Mouse (Mus musculus) naive thymus-derived CD4-positive, alpha-beta T cell, adult 2 months (primary cell): ENCODE data around the gene 1700008O03Rik.

ENCODE experiments used
- DNase-seq: peaks from one replicate; pipeline ENCODE4 v3.0.0-alpha.2; 2011; ENCODE audit warnings: low read depth

The 1700008O03Rik gene

DNA sequence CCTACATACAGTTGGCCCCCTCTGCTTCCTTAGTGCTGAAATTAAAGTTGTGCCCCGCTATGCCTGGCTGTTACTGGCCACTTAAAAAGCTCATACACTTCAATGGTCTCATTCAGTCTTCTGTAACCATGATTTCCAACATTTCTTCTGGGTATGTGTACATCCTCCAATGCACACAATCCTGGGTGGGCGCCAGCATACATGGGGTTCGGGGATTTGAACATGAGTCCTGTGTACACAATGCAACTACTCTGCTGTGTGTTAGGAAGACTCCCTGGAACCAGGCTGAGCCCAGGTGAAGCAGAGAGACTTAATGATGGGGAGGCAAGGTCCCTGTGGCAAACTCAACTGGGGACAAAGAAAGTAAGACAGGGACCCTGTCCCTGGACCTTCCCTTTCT is 9.8 kb downstream of the 1700008O03Rik start:
- DNase-seq: no peak

GRCm38 (mm10) chr7:44375207-44375606 is 10.4 kb downstream of the 1700008O03Rik start:
- no peak for DNase-seq

GRCm38 (mm10) chr7:44374756-44375155 is 10.9 kb downstream of the 1700008O03Rik start:
- DNase-seq: no peak

GRCm38 (mm10) chr7:44373889-44374652 is 11.5 kb downstream of the 1700008O03Rik start:
- peak; percentile 81 for DNase-seq

DNA sequence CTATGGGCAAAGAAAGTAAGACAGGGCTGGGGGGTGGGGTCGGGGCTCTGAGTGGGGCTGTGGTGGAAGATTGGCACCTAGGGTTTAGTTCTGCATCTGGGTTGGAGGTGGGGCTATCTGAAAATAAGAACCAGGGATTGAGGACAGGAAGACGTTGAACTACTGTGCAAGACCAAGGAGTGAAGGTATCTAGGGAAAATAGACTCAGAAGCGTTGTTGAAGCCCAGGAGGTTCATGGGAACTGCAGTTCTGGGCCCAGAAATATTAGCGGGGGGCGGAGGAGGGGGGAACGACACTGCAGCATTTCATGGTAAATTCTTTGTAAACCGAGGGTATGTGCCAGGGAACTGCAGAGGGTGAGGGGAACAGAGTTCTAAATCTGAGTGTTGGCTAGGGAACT is 12.2 kb downstream of the 1700008O03Rik start:
- no peak for DNase-seq

DNA sequence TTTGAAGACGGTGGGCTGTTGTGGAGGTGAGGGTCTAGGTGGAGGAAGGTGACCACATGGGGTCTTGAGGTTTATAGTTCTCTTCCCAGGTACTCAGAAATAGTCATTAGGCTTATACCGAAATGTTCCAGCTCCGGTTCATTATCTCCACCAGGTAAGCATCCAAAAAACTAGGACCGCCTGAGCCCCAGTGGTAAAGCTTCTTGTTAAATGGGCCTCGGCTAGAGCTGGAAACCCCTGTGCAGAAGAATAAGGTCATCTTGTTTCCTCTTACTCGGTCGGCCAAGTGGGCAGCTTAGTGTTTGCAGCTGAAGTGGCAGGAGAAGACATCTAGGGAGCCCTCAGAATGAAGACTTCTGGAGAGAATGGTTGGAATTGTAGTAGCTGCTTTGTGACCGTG is 12.9 kb downstream of the 1700008O03Rik start:
- DNase-seq: no peak

DNA sequence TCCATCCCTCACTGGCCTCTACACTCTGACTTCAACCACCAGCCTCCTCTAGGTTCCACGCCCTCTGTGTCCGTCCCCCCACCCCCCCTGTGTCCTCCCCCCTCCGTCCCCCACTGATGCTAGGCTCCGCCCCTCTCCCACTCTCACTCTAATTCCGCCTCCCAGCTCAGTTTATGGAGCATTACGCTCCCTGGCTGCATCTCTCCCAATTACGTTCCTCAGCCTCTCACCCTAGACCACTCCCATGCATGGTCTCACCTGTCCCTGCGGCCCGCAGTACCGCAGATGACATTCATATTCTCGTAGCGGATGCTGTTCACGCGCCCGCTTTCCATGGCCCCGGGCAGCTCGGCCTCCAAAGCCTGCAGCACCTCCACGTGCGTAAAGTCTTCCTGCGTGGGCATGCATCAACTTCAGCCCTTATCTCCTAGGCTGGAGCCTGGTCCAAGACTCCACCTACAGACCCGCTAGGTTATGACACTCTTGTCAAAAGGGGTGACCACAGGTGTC is 24.8 kb downstream of the 1700008O03Rik start:
- no peak for DNase-seq

- DNase-seq: peak; percentile 91
Observed at GRCm38 (mm10) chr7:44359908-44360672, 25.5 kb downstream of the 1700008O03Rik start.

DNA sequence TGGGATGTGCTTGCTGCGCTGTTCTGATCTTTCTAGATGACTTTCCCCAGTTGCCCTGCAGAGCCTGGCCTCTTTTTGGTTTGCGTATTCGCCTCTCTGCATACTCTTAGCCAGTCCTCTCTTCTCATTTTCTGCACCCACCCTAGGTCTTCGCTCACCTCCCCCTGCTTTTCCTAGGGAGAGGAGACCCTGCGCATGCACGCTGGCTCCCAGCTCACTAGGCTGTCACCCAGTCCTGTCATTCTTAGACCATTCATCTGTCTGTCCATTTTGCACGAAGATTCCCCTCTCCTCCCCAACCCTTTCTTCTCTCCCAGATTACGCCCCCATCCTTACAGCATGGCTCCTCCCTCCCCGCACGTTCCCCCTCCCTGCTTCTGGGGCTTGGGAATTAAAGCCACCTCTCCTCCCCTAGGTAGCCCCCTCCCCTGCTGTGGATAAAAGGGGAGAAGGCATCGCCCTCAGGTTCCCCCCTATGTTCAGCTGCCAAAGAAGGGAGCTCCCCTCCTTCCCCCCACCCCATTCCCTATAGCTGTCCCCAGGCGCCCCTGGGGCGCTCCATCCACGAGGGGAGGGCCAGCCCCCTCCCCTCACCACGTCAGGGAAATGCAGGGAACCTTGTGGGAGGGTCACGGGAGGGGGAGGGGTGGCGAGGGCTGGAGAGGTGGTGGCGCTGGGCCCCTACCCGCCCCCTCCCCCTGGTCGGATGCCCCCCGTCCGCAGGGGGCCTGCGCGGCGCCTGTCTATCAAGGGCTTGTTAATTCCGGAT is 26.6 kb downstream of the 1700008O03Rik start:
- DNase-seq: no peak

DNA sequence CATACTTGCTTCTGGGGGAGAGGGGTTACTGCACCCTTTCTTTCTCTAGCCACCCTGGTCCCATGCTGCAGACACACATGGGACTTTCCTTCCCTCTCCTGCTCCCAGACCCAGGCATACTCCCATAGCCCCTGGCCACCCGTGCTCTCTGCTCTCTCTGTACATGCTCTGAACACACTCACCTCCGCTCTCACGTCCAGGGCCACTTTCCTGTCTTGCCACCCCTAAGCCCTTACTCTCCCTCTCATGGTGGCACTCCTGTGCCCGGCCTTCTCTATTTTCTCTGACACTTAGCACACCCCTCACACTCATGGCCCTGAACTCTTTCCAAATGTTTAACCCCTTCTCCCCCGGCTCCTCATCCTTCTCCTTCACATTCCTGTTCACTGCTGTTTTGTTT is 27.6 kb downstream of the 1700008O03Rik start:
- no peak for DNase-seq

DNA sequence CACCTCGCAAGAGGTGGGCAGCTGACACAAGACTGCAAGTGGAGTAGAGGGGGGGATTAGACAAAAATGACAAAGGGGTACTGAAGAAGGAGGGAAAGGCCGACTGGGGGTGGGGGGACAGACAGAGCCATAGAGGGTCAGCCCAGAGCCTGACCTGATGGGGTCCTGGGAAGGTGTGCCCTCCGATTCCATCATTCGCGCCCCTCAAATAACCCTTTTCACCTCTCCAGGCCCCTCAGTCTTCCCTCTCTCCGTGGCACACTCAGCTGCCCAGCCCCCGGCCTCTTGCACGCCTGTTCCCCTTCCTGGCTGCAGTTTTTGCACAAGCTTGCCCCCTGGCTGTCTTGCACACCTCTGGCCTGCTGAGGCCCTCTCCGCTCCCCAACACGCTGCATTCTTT is 28.1 kb downstream of the 1700008O03Rik start:
- DNase-seq: no peak

DNA sequence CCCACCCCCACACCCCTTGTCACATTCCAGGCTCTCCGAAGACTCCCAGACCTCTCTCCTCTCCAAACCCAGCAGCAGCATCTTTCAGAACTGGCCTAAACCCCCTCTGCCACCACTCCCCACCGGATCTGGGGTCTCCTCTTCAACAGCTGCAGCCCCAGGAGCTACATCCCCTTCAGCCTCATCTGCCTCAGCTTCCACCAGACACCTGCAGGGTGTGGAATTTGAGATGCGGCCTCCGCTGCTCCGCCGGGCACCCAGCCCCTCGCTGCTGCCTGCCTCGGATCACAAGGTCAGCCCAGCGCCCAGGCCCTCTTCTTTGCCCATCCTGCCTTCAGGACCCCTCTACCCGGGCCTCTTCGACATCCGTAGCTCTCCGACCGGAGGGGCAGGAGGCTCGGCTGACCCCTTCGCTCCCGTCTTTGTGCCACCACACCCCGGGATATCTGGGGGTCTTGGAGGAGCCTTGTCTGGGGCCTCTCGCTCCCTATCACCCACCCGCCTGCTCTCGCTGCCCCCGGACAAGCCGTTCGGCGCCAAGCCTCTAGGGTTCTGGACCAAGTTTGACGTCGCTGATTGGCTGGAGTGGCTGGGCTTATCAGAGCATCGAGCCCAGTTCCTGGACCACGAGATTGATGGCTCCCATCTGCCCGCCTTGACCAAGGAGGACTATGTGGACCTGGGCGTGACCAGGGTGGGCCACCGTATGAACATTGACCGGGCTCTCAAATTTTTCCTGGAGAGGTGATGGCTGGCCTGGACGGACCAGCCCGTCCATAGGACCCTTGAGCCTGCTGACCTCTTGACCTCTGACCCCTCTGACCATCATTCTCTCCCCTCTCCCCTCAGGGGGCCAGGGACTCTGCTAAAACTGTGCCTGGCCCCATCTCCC is 28.8 kb downstream of the 1700008O03Rik start:
- no peak for DNase-seq

DNA sequence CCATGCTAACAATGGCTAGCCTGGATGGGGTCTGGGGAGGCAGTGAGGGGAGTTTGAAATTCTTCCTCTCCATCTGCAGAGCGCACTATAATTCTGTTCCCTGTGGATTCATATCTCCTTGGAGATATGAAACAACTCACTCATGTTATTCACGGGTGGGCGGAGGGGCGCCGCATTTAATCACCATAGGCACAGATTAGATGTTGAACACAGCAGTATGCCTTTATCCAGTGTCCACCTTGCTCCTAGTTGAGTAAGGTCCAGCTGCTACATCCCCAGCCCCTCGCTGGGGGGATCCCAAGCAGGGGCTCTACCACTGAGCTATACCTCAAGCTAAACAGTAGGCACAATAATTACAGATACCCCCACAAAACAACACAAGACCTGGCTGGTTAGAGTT is 30.2 kb downstream of the 1700008O03Rik start:
- no peak for DNase-seq

DNA sequence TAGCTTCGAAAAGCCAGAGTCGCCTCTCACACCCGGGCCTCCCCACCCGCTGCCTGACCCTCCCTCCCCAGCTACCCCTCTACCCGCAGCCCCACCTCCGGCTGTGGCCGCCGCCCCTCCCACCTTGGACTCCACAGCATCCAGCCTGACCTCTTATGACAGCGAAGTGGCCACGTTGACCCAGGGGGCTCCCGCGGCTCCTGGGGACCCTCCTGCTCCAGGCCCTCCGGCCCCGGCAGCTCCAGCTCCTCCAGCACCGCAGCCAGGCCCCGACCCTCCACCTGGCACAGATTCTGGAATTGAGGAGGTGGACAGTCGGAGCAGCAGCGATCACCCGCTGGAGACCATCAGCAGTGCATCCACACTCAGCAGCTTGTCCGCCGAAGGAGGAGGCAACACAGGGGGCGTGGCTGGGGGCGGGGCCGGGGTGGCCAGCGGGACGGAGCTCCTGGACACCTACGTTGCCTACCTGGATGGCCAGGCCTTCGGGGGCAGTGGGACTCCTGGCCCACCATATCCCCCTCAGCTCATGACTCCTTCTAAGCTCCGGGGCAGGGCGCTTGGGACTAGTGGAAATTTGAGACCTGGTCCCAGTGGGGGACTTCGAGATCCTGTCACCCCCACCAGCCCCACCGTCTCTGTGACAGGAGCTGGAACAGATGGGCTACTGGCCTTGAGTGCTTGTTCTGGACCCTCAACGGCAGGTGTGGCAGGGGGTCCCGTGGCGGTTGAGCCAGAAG is 31.8 kb downstream of the 1700008O03Rik start:
- DNase-seq: no peak

DNA sequence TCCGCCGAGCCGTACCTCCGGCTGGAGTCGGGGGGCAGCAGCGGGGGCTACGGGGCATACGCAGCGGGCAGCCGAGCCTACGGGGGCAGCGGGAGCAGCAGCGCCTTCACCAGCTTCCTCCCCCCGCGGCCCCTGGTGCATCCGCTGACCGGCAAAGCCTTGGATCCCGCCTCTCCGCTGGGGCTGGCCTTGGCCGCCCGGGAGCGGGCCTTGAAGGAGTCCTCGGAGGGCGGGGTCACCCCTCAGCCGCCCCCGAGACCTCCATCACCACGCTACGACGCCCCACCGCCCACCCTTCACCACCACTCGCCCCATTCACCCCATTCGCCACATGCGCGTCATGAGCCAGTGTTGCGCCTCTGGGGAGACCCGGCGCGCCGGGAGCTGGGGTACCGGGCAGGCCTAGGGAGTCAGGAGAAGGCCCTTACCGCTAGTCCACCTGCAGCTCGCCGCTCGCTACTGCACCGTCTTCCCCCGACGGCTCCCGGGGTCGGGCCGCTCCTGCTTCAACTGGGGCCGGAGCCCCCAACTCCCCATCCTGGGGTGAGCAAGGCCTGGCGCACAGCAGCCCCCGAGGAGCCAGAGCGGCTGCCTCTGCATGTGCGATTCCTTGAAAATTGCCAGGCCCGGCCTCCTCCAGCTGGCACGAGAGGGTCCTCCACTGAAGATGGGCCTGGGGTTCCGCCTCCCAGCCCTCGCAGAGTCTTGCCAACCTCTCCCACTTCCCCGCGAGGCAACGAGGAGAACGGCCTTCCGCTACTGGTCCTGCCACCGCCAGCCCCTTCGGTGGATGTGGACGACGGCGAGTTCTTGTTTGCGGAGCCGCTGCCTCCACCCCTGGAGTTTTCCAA is 32.6 kb downstream of the 1700008O03Rik start:
- DNase-seq: no peak

DNA sequence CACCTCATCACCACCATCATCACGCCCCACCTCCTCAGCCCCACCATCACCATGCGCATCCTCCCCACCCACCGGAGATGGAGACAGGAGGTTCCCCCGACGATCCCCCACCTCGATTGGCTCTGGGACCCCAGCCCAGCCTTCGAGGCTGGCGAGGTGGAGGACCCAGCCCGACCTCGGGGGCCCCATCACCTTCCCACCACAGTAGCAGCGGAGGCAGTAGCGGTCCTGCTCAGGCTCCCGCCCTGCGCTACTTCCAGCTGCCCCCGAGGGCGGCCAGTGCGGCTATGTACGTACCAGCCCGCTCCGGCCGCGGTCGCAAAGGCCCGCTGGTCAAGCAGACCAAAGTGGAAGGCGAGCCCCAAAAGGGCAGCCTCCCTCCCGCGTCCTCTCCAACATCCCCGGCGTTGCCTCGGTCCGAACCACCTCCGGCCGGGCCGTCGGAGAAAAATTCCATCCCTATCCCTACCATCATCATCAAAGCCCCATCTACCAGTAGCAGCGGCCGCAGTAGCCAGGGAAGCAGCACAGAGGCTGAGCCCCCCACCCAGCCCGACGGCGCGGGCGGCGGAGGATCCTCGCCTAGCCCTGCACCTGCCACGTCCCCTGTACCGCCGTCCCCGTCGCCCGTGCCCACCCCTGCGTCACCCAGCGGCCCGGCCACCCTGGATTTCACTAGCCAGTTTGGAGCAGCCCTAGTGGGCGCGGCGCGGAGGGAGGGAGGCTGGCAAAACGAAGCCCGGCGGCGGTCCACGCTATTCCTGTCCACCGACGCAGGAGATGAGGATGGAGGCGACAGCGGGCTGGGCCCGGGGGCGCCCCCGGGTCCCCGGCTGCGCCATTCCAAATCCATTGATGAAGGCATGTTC is 33.5 kb downstream of the 1700008O03Rik start:
- DNase-seq: no peak

- peak; percentile 84 for DNase-seq
Observed at GRCm38 (mm10) chr7:44350957-44351711, 34.5 kb downstream of the 1700008O03Rik start.

- DNase-seq: no peak
Observed at GRCm38 (mm10) chr7:44349043-44349442, 36.6 kb downstream of the 1700008O03Rik start.
